Mouse (Mus musculus) thymus, postnatal 4 days (tissue): ENCODE measurements around the gene Purb.
"Not testable (repeated sequence)": the region's sequence is repeated elsewhere in the genome, so short reads cannot be mapped to it uniquely, and the experiment has no call there.

Experiments
- DNase-seq: peaks from one replicate; pipeline ENCODE4 v3.0.0; 2021

Purb gene

DNA sequence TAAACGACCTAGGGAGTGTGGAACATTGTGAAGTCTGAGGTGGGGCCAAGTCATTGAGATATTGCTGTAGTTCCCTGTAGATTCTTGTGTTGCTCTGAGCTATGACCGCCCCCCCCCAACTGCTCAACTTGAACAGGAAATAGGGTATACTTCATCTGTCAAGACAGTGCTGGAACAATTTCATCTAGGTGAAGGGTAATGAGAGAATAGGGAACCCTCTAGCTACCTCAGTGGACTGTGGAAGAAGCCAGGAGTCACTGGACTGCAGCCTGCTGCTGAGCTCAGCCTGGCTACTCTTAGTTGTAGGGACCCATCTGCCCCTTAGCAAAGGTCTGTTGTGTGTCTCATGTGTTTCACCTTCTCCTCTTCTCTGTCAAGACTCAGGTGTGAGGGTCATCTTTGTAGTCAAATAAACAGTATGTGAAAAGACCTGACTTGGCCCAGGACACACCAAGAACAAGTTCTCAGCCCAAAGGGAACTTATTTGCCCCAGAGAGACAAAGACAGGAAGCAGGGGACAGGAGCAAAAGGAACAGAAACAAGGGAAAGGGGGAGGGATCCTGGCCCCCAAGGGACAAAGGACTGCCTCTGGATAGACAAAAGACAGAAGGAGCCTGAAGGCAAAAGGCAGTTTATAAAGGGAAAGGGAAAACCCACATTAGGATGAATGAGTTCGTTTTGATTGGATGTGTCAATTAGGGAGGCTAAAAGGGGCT is 8.7 kb upstream of the Purb start:
- DNase-seq: peak; percentile 36

DNA sequence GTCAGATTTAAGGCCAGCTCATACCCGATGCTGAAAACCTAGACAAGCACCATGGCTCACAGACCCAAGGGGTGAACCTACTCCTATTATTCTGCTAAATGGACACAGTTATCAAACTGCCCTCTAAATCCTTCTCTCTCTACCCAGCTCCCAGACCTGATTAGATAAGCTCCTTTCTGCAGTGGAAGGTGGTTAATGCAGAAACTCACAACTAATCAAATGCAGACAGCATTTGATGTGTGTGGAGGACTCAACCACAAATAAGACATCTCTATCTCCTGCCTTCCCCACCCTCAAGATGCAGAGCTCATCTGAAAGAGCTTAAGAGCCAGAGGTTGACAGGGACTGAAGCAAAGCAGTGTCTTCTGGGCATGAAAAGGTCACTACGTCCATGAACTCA is 7.4 kb upstream of the Purb start:
- no peak for DNase-seq

DNA sequence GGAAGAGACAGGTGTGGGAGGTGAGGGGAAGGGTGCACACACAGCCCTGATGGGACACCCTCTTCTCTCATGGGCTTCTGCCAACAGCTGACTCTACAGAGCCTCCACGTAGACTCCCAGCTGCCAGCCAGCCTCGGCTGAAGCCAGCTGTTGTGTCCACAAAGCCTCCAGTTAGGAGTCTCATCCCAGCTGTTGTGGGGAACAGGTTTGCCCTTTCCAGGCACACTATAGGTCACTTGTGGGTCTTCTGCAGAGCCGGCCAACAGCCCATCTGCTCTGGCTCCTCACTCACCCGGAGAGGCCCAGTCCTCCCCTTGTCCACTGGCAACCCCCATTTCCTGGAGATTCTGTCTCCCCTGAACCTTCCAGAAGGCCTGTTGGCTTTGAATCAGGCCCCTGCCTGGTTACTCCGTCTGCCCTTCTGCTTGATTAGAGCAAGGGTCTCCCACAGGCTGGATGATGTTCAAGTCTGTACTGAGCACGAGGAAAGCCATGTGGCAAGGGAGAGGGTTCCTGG is 6.0 kb upstream of the Purb start:
- no peak for DNase-seq

DNA sequence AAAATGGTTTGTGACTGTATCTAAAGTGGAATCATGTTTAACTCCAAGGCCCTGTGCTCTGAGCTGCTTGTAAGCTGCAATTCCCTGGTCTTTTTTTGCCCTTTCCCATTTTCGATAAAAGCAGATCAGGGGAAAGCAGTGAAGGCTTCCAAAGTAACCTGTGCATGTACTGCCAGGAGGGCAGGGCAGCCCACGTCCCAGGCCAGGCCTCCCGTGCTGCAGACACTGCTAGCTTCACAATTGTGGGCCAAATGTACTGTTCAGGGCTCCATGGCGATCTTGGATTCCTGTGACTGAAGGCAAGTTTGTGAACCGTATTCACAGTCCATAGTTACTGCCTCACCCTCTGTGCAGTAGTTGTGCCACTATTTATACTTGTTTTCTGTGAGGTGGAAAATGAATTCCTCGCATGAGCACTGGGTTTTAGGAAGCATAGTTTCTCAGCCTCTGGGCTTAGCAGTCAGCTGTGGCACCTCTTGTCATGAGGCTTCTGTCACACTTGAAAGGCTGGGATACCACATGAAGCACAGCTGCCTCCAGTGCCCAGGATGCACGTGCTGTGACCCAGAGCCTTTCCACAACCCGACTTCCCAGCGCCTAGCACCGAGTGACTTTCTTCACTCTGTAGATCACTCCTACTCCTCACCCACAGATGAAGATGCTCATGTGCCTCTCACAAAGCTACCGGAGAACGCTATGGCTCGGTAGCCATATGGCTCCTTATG is 5.1 kb upstream of the Purb start:
- peak; percentile 36 for DNase-seq

DNA sequence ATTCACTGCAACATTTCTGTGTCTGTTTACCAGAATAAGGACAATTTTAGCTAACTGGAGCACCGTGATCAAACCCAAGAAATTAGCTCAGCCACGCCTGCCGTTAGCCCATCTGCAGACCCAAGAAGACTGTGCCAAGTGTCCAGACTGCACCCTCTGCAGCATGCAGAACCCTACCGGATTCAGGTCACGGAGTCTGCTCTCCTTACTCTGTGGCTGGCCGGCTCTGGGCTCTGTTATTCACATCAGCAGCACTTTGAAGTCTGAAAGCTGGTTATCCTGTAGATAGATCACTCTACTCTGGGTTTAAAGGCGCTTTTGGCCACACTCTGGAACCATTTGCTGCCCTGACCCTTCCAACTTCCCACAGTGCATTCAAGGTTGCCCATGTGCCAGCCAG is 4.5 kb upstream of the Purb start:
- no peak for DNase-seq

DNA sequence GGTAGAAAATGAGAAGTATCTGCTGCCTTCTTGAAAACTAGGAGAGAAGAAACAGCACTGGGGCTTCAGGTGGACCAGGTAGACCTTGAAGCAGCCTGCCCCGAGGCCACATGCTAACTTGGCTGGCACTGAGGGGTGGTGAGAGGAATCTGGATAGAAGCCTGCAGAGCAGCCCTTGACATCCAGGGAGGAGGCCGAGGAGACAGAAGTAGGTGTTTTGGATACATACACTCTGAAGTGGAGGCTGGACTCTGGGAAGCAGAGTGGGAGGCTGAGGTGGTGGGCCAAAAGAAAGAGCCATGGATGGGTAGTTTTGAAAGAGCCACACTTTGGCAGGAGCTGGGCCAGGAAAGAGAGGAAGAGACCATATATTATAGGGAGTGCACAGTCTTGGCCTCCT is 3.5 kb upstream of the Purb start:
- DNase-seq: no peak

DNA sequence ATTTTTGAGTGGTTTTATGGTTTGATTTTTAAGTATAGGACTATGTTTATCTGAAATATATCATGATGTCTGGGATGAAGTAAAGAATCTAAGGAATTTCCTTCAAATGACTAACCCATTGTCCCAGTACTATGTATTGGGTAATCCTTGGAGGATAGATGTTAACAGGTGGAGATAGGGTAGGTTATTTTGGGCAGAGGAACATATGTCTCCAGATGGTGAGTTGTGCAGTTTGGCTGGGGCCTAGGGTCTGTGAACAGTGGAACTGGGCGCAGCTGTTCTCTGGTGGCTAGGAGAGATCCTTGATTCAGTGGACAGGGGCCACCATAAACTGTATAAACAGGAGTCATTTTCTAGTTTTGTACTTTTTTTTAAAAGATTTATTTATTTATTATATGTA is 1.6 kb upstream of the Purb start:
- no peak for DNase-seq

DNA sequence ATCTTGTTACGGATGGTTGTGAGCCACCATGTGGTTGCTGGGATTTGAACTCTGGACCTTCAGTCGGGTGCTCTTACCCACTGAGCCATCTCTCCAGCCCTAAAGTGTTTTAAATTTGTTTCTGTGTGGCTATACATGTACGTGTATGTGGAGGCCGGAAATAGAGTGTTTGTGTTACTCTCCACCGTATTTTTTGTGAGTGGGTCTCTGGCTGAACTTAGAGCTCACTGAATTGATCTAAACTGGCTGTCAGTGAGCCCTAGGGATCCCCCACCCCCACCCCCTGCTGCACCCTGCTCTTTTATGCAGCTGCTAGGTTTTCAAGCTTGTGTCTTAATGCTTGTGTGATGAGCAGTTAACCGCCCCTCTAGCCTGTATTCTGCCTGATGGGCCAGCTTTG is 1.2 kb upstream of the Purb start:
- no peak for DNase-seq

DNA sequence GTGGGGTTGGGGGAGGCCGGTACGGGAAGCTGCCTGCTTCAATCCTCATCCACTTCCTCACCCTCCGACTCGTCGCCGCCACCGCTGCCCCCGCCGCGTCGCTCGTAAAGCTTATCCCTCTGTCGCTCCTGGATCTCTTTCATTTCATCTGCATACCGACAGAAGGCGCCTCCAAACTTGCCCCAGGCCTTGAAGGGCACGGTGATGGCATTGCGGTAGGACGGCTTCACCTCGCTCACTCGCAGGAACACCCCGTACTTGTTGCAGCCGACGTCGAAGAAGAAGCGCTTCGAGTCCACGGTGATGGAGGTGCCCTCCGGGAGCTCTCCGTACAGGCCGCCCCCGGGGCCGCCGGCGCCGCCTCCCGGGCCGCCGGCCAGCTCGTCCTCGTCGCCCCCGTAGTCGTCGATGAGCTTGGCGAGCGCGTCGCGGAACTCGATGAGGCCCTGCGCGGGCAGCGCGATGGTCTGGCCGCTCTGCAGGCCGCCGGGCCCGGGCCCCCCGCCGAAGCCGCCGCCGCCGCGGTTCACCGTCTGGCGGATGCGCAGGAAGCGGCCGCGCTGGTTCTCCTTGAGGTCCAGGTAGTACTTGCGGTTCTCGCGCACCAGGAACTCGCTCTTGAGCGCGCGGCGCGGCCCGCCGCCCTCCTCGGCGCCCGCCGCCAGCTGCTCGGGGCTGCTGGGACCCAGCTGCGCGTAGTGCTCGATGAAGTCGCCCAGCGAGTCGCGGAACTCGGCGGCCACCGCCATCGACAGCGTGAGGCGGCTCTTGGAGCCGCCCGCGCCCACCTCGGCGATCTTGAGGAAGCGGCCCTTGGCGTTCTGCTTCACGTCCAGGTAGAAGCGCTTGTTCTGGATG is 614 bp downstream of the Purb start:
- DNase-seq: peak; percentile 77

DNA sequence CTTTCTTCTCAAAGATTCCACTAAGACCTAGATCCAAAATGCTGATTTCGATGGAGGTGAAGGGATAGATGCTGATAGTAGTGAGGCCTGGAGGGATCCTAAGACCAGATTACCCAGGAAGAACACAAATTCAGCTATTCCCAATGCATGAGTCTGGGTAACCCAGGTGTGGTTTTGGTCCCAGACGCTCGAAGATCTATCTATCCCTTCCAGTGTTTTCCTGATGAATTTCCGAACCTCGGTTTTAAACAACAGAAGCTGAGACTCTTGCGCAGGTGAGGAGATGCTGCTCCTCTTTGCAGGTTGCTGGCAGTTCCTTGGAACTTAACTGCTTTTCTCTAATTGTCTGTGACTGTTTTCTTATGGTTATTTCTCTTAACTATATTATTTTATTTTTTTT is 1.3 kb downstream of the Purb start:
- no peak for DNase-seq

DNA sequence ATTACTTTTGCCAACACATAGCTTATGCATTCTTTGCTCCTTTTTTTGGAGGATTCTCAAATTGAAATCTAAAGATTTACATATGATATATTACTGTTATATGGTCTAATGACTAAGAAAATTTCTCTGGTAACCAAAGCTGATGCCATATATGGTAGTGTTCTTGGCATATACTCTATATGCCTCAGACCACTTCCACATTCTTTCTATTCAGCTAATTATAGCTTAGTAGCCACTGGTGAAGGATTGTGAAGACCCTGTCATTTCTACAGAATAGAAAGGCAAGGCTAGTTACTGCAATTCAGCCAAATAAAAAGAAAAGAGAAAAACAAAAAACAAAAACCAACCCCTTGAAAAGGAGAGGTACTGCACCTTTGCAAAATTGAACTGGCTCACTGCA is 3.6 kb downstream of the Purb start:
- no peak for DNase-seq

DNA sequence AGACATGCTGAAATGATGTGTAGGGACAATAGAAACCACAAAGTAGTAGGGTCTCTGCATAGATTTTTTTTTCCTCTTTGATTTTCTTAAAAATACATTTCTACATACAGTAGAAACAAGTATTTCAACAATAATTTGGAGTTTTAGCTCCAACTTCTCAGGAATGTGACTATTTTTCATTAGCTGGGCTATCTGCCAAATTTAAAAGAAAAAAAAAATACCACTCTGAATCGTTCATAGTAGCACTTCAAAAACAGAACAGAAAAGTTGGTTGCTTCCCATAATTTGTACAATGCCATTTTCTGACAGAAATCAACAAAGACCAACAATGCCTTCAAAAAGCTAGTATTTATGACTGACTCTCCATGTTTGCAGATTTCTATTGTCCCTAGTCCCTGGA is 4.2 kb downstream of the Purb start:
- no peak for DNase-seq

DNA sequence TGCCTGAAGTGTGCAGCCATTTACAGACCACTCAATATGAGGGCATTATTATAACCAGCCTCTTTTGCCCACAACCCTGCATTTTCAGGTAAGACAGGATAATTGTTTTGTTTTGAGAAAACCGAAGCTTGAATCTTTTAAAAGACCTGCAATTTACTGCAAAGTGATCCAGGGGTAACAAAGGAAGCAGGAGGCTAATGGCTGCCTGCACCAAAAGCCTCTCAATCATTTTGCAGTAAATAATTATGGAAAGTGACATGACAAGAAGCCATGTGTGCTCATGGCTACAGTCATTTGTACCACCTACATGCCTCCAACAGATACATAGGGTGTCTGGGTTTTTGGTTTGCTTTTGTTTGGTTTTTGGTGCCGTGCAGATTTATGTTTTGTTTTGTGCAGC is 4.7 kb downstream of the Purb start:
- DNase-seq: no peak

DNA sequence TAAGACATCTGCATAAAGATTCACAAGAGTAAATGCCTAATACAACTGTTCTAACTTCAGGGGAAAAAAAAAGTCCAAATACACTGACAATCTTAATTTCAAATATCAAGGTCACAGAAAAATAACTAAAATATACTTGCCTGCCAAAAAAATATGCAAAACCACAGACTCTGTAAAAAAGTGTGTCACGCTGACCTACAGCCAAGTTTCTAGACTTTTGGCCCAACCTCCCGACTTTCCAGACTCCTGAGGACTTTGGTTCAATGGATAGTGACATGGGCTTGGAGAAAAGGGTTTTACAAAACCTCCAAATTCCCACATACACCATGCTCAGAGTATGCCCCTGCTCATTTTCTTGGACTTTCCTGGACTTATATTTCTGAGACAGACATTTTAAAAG is 7.2 kb downstream of the Purb start:
- DNase-seq: no peak

DNA sequence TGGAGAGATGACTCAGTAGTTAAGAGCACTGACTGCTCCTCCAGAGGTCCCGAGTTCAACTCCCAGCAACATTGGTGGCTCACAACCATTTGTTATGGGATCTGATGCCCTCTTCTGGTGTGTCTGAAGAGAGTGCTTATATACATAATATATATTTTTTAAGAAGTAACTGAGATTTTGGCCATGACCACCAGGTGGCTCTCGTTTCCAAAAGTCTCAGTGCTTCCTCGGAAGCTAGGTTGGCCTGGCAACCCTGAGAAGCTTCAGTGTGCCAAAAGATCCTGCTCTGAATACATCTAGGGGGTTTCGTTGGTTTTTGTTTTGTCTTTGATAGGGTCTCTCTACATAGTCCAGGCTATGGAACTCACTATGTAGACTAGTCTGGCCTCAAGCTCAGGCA is 10.6 kb downstream of the Purb start:
- DNase-seq: peak; percentile 81

DNA sequence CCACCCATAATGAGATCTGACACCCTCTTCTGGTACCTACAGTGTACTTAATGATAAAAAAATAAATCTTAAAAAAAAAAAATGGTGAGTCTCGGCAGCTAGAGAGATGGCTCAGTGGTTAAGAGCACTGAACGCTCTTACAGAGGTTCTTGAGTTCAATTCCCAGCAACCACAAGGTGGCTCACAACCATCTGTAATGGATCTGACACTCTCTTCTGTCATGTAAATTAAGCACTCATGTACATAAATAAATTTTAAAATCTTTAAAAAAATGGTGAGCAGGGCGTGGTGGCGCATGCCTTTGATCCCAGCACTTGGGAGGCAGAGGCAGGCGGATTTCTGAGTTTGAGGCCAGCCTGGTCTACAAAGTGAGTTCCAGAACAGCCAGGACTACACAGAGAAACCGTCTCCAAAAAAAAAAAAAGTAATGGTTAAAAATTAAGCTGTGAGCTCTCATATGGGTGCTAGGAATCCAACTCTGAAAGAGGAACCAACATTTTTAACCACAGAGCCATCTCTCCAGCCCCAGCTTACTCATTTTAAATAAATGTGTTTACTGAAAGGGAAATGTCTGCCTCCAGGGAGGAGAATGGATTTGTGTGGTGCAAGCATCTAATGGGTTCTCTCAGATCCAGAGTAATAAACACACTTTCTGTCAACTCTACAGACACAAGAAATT is 12.4 kb downstream of the Purb start:
- DNase-seq: no peak

DNA sequence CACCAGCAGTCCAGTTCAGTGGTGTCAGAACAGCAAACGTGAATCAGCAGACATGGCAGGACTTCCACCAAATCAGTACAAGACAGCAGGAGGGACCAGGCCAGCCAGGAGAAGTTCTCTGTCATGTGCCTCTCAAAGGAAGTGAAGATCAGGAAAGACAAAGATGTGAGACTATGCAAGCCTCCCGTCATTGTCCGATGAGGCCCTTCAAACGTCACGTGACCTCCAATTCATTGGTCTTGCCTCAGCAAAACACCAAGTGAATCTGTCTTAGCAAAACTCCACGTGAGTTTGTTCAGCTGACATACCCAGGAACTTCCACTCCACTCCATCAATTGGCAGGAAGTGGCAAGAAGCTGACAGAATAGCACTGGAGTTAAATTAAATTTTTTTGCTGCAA is 19.6 kb downstream of the Purb start:
- no peak for DNase-seq

DNA sequence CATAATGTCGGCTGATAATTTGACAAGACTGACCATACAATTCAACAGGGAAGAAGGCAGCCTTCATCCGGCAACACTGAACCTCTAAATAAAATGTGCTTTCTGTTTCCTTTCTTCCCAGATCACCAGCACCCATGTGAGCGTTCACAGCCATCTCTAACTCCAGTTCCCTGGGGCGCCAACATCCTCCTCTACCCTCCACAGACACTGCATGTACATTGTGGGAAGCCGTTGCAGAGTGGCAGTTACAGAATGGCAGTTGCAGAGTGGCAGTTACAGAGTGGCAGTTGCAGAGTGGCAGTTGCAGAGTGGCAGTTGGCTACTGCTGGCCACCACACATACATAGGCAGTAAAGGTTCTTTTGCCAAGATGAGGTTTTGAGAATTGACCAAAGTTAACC is 27.6 kb downstream of the Purb start:
- not testable (repeated sequence) for DNase-seq

DNA sequence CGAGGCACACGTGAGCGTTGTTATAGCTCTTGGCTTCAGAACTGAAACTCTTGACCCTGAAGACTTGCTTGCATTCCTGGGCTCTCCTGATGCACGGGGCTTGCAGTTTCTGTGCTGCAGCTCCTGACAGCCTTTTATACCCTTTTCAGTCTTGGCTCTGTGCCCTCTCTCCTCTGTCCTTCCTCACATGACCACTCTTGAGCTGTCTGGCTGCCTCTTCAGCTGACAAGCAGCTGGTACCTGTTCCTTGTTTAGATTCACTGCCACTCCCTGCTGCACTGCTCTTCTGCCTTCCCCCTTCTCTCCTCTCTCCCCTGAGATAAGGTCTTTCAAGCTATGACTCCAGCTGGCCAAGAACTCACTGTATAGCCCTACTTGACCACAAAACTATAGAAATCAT is 28.2 kb downstream of the Purb start:
- no peak for DNase-seq

DNA sequence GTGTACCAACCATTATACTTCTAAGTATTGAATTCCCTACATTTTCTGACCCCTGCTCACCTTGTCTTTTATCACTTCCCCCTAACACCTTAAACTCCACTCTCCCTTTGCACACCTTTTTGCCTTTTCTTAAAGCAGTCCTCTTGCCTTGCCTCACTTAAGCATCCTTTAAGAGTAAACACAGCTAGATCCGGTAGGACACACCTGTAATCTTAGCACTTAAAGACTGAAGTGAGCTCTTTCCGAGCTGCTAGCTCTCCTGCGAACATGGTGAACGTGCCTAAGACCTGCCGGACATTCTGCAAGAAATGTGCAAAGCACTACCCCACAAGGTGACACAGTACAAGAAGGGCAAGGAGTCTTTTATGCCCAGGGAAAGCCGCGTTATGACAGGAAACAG is 29.8 kb downstream of the Purb start:
- no peak for DNase-seq

DNA sequence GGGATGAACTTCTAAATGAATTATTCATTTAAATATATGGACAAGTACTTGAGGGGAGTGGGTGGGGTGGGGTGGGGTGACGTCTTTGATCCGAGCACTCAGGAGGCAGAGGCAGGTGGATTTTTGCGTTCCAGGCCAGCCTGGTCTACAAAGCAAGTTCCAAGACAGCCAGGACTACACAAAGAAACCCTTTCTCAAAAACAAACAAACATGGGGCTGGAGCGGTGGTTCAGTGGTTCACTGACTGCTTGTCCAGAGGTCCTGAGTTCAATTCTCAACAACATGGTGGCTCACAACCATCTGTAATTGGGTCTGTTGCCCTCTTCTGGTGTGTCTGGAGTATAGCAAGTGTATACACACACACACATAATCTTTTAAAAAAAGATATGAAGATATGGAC is 30.3 kb downstream of the Purb start:
- DNase-seq: no peak

DNA sequence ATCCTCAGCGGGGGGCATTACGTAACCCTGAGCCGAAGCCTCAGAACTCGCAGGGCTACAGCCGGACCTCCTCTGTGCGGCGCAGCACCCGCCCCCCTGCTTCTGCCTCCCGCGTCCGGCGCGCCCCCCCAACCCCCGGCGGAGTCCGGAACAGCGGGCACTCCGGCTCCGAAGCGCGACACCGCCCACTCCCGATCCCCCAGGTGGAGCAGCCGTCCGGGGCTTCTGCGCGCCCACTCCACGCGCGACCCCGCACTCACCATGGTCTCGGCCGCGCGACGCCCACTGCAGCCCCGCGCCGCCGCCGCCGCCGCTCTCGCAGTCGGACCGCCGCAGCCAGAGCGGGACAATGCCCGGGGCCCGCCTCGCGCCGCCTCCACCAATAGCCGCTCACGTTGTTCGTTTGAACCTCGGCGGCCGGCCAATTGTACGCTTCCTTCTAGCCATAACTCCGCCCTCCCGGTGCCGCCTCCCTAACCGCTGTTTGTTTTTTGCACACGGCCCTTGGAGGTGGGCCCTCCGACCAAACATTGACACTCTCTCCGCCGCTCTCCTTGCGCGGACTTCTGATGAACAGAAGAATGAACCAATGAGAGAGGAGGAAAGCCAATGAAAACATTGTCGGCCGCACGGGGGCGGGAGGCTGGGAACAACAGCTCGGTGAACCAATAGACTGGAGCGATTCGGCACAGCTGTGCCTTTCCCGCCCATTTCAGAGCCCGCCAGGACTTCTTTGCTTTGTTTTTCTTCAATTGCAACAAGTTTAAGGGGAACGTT is 31.5 kb downstream of the Purb start, which contains the start of gene H2afv:
Gene H2afv, minus strand, starts transcription at position 367 of the 777 bp plus-strand sequence.
- peak; percentile 98 for DNase-seq
